Mouse (Mus musculus): Measurements from ENCODE around the gene Fermt1.

DNA sequence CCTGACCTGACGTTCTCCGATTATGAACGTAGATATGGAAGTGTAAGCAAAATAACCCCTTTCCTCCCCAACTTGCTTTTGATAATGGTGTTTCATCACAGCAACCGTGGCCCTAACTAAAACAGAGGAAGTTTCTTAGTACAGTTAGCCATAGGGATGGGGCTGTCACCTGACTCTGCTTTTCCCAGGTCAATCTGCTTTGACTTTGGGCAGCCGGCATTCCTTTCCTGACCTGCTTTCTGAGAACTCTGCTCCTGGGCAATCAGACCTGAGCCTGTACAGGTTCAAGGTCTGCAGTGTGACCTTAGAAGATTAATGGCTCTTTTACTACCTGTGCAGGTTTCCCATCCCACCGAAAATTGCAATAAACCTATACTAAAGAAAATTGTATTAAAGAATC is 1.3 kb upstream of the Fermt1 start:
- TF ChIP-seq POLR2A (IDR thresholded peaks at IDR 0.05; ENCODE audit: control insufficient read depth, extremely low read depth, insufficient read depth, low read length, poor library complexity), result no peak
- TF ChIP-seq CTCF (IDR thresholded peaks at IDR 0.05; ENCODE audit: borderline replicate concordance, control insufficient read depth, extremely low read depth, insufficient read depth, low read length, poor library complexity), result no peak

Measured in thymus, adult 2 months (tissue).